Mouse (Mus musculus): ENCODE results near the gene Snrpd2. TPM values are rescaled to one million over a fixed set of nuclear protein-coding genes. Genes with fewer than 3 reads are reported as not detected.

The Snrpd2 gene
- 108 TPM for polyA plus RNA-seq (2021)

DNA sequence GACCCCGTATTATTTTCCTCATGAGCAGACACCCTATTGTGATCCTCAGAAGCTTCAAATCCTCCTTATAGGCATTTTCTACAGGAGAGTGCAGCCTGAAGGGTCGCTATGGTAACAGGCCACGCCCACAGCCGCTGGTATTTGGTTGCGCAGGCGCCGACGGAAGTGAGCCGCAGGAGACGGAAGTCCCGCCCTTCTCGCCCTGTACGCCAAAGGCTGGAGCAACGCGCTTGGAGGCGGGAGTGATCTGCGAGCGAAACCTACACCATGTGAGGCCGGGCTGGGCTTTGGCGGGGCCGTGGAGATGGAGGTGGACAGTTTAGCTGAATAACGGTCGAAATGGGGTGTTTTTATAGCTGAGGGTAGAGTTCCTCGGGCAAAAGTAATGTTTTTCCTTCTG lies at the start of gene Snrpd2:
TSS of gene Snrpd2 (plus strand) at position 97 of the 400 bp plus-strand sequence.
- in situ Hi-C loops (cut with MboI; ENCODE audit: low pct_unique_long_range_greater_than_20kb), result no loop called here
- ATAC-seq, result peak; percentile 55
- DNase-seq (ENCODE audit: low read depth, low spot score), result no peak
- POLR2A ChIA-PET, result interaction anchor here (0.8 kb wide), 1 partner anchor 51 kb away, joined by 3 read pairs; no protein-coding TSS in a partner anchor
- no peak for TF ChIP-seq CTCF (IDR thresholded peaks at IDR 0.05)
- CTCF ChIA-PET, result interaction anchor here (0.8 to 1.8 kb wide), 2 partner anchors 29 to 56 kb away, joined by 5 read pairs; no protein-coding TSS in a partner anchor
- no peaks in the 10 kb centered on the region for H3K27me3 ChIP-seq

DNA sequence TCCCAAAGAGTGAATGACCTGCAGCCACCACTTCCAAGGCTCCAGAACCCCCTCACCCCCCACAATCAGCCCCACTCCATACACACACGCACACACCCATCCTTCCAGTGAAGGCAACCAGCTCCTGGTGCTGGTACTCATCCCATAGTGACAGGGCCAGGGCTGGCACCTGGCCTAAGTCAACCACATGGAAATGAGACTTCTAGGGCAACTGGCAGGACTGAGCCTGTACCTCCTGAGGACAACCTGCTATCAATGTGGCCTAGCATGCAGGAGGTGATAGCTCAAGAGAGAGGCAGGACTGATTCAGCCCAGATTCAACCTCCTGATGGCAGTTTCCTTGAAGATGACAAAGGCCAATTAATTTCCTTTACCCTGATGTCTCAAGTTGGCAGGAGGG lies 49.2 kb upstream of the Snrpd2 start:
- ChIA-PET CTCF (interaction anchor here (1.4 to 3.6 kb wide), 2 partner anchors 13 to 56 kb away, joined by 4 to 11 read pairs; no protein-coding TSS in a partner anchor), POLR2A (interaction anchor here (1.4 kb wide), 1 partner anchor 13 kb away, joined by 3 read pairs; no protein-coding TSS in a partner anchor)
- TF ChIP-seq CTCF (IDR thresholded peaks at IDR 0.05), result no peak
- in situ Hi-C loops (cut with MboI; ENCODE audit: low pct_unique_long_range_greater_than_20kb), result no loop called here
- ATAC-seq (no peak), DNase-seq (ENCODE audit: low read depth, low spot score) (no peak)
- H3K27me3 ChIP-seq, result no peaks in the 10 kb centered on the region

DNA sequence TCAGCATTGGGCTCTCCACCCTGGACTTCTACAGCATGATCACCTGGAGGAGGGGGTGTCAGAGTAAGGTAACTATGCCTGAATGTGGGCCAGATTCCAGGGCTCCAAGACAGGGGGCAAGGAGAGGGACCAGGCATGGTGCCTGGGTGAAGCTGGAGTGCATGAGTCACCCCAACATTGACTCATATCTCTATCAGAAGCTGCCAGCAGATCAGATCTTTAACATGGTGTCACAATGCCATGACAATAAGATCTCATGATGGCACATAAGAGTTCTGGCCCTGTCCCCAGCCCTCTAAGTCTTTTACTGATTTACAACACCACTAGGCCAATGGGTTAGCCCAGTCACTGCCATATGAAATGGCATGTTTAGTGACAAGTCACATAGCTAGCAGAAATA lies 45.8 kb upstream of the Snrpd2 start:
- DNase-seq (ENCODE audit: low read depth, low spot score) (no peak), ATAC-seq (no peak)
- no peaks in the 10 kb centered on the region for H3K27me3 ChIP-seq
- ChIA-PET CTCF (interaction anchor here (3.6 kb wide), 1 partner anchor 10 kb away, joined by 11 read pairs; no protein-coding TSS in a partner anchor), POLR2A (no interaction called here)
- TF ChIP-seq CTCF (IDR thresholded peaks at IDR 0.05), result no peak
- in situ Hi-C loops (cut with MboI; ENCODE audit: low pct_unique_long_range_greater_than_20kb), result no loop called here

DNA sequence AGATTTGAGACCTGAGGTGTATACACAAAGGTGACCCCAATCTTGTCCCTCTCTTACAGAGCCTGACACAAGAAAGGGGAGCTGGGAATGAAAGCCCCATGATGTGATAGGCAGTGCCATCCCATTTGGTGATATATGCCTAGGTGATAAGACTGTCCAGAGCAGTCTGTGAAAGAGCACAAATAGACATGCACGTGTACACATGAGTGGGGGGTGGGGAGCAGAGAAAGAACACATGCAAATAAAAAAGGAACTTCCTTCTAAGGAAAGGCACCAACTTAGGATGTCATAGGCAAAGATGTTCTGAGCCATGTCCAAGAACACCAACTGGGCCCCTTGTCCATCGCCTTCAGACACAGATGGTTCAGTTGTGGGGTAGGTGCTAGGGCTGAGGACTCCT lies 45.0 kb upstream of the Snrpd2 start:
- ChIA-PET POLR2A (no interaction called here), CTCF (interaction anchor here (1.4 kb wide), 1 partner anchor 10 kb away, joined by 4 read pairs; no protein-coding TSS in a partner anchor)
- TF ChIP-seq CTCF (IDR thresholded peaks at IDR 0.05), result no peak
- in situ Hi-C loops (cut with MboI; ENCODE audit: low pct_unique_long_range_greater_than_20kb), result no loop called here
- ATAC-seq, result no peak
- no peaks in the 10 kb centered on the region for H3K27me3 ChIP-seq
- no peak for DNase-seq (ENCODE audit: low read depth, low spot score)

DNA sequence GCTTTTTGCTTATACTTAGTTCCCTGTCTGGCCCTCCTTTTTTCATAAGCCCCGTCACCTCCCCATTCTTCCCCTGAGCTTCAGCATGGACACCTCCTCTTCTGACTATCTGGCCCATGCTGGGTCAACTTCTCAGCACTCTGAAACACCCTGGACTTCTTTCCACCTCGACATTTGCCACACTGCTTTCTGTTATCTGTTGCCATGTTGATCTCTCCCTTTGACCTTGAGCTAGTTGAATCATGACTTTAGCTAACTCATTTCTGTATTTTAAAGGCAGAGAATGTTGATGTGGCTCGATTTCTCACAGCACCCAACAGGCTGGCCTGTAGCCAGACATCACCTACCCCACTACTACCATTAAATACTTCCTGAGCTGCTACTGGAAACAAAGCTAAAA lies 42.1 kb upstream of the Snrpd2 start:
- CTCF ChIA-PET, result interaction anchor here (1.1 to 3.1 kb wide), 2 partner anchors 9 to 10 kb away, joined by 4 to 18 read pairs; no protein-coding TSS in a partner anchor

DNA sequence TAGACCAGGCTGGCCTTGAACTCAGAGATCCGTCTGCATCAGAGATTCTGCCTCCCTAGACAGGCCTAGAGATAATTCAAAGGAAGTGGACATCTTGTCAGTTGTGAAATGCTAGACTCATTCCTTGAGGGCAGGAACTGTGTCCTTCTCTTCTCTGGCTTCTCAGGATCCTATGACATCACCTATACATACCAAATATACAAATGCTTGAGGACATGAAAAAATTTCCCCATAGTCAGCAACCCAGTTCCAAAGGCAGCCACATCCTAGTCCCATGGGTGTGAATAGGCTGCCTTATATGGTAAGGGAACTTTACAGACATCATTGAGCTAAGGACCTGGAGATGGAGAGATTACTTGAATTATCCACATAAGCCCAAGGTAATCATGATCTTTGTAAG lies 40.0 kb upstream of the Snrpd2 start:
- ATAC-seq (peak; percentile 74), DNase-seq (ENCODE audit: low read depth, low spot score) (no peak)
- H3K27me3 ChIP-seq, result no peaks in the 10 kb centered on the region
- in situ Hi-C loops (cut with MboI; ENCODE audit: low pct_unique_long_range_greater_than_20kb), result no loop called here
- ChIA-PET CTCF (no interaction called here), POLR2A (no interaction called here)
- TF ChIP-seq CTCF (IDR thresholded peaks at IDR 0.05), result no peak

More for the DNA sequence above, 42.1 kb upstream of the Snrpd2 start:
- in situ Hi-C loops (cut with MboI; ENCODE audit: low pct_unique_long_range_greater_than_20kb), result no loop called here
- DNase-seq (ENCODE audit: low read depth, low spot score) (no peak), ATAC-seq (no peak)
- POLR2A ChIA-PET, result interaction anchor here (0.9 to 1.6 kb wide), 3 partner anchors 9 to 12 kb away, joined by 3 to 4 read pairs (median 3); partner anchors contain the start of gene Fbxo46
- H3K27me3 ChIP-seq, result no peaks in the 10 kb centered on the region
- TF ChIP-seq CTCF (IDR thresholded peaks at IDR 0.05), result no peak

DNA sequence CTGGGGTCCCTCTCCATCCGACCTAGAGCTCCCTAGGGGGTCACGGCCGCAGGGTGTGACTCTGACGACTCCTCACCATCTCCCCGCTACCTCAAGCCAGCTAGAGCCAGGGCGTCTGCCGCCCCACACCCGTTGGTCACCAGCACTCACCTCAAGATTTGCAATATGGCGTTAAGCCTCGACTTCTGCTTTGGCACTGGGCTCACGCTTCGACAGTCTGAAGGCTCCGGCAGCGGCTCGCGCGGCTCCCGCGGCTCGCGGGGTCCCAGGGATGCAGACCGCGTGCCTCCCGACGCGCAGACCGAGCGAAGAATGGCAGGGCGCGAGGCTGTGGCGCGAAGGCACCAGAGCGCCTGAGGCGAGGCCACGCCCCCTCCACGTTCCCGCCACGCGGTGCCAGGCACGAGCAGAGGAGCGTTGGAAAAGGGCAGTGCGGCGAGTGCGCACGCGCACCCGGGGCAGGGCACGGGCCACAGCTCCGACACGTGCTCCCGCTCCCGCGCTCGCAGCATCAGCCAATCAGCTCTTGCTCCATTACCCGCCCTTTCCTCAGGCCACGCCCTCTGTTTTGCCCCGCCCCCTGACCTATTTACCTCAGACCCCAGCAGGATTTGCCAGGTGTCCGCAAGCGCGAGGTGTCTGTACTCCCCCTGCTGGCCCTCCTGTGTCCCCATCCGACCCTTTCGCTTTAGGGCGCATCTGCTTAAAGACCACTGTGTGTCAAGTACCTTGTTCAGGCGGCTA lies 31.3 kb upstream of the Snrpd2 start, which contains the start of gene Gm4969:
TSS of gene Gm4969 (minus strand) at position 341 of the 744 bp plus-strand sequence.
- no peak for DNase-seq (ENCODE audit: low read depth, low spot score)
- ChIA-PET CTCF (no interaction called here), POLR2A (interaction anchor here (1.1 to 1.5 kb wide), 2 partner anchors 10 to 25 kb away, joined by 3 to 4 read pairs; no protein-coding TSS in a partner anchor)
- no peaks in the 10 kb centered on the region for H3K27me3 ChIP-seq
- no peak for ATAC-seq
- no peak for TF ChIP-seq CTCF (IDR thresholded peaks at IDR 0.05)
- in situ Hi-C loops (cut with MboI; ENCODE audit: low pct_unique_long_range_greater_than_20kb), result no loop called here

DNA sequence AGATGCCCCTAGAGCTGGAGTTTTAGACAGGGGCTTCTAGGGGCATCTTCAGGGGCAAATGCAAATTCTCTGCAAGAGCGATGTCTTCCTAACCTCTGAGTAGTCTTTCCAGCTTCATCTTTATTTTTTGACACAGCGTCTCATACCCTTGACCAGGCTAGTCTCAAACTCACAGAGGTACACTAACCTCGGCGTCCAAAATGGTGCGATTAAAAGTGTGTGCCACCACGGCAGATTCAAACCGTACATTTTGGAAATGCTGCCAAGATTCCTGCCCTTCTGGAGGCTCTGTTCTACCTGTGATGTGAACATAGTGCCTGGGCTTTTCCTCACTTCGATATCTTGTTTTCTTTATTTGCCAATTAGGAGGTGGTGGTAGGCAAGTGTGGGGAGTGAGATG lies 30.4 kb upstream of the Snrpd2 start:
- no peaks in the 10 kb centered on the region for H3K27me3 ChIP-seq
- CTCF ChIA-PET, result interaction anchor here (1.4 kb wide), 1 partner anchor 13 kb away, joined by 4 read pairs; no protein-coding TSS in a partner anchor
- POLR2A ChIA-PET, result interaction anchor here (1.1 to 1.8 kb wide), 3 partner anchors 11 to 26 kb away, joined by 3 to 6 read pairs (median 4); no protein-coding TSS in a partner anchor
- DNase-seq (ENCODE audit: low read depth, low spot score) (no peak), ATAC-seq (peak; percentile 7)
- in situ Hi-C loops (cut with MboI; ENCODE audit: low pct_unique_long_range_greater_than_20kb), result no loop called here
- TF ChIP-seq CTCF (IDR thresholded peaks at IDR 0.05), result no peak

DNA sequence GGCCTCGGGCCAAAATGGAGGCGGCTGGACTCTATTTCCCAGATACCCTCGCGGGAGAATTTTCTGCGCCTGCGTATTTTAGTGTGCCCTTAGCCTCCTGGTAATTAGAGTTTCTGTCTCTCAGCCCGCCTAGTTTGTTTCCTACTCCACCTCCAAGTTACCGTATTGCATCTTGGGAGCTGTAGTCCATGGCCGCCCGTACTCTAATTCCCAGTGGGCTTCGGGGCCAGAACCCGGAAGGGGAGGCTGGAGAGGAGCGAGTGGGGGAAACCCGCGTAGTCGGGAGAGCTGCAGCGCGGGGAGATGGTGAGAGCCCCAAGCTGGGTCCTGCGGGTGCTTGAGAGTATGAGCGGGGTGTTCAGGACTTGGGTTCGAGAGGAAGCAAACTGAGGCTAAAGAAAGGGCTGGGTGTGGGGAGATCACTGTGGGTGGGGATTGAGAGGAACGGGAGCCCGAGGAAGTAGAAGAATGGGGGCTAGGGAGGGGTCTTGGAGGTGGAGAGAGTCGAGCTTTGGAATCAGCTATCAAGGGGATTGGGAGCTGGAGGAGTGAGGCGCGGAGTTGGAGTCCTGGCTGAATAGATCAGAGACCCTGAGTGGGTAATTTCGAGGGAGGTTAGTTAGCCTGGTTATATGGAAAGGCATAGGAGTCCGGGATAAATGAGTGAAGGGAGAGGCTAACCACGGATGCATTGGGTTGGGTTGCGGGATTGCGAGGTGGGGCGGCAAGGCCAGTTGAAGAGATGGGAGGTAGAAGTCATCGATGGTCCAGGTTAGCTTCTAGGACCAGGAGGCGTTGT lies 29.7 kb upstream of the Snrpd2 start, which contains the start of gene Fbxo46:
TSS of gene Fbxo46 (plus strand) at position 229 of the 799 bp plus-strand sequence.
- TF ChIP-seq CTCF (IDR thresholded peaks at IDR 0.05), result no peak
- DNase-seq (ENCODE audit: low read depth, low spot score), result peak; percentile 91
- CTCF ChIA-PET, result interaction anchor here (0.6 to 2.6 kb wide), 5 partner anchors 9 to 25 kb away, joined by 3 to 11 read pairs (median 4); no protein-coding TSS in a partner anchor
- H3K27me3 ChIP-seq, result no peaks in the 10 kb centered on the region
- ATAC-seq, result peak; percentile 91
- in situ Hi-C loops (cut with MboI; ENCODE audit: low pct_unique_long_range_greater_than_20kb), result no loop called here
- POLR2A ChIA-PET, result interaction anchor here (1.1 to 1.8 kb wide), 5 partner anchors 12 to 28 kb away, joined by 3 to 6 read pairs (median 4); no protein-coding TSS in a partner anchor

DNA sequence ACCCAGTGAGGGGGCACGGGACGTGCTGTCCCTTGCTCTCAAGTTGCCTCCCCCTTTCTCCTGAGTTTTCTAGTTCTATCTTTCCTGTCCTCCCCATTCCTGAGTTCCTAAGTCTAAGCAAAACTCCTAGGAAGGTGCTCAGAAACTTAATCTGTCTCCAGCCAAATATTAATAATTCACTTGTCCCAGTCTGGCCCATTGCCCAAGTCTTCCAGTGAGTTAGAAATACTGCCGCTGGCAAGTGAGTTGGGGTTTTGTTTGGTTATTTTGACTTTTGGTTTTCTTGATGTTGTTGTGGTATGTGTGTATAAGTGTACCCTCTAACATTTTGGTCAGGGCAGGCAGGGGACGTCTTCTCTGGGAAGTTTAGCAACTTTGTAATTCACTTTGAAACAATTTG lies 27.8 kb upstream of the Snrpd2 start:
- DNase-seq (ENCODE audit: low read depth, low spot score) (no peak), ATAC-seq (no peak)
- TF ChIP-seq CTCF (IDR thresholded peaks at IDR 0.05), result no peak
- H3K27me3 ChIP-seq, result no peaks in the 10 kb centered on the region
- in situ Hi-C loops (cut with MboI; ENCODE audit: low pct_unique_long_range_greater_than_20kb), result no loop called here
- ChIA-PET POLR2A (no interaction called here), CTCF (interaction anchor here (2.0 to 2.6 kb wide), 2 partner anchors 8 to 24 kb away, joined by 5 to 11 read pairs; no protein-coding TSS in a partner anchor)

Data from Patski (cell line).